Mouse (Mus musculus) mammary gland, adult 2 months (tissue): Measurements from ENCODE around the gene Cd274. TPM values are rescaled to one million over a fixed set of nuclear protein-coding genes. Genes with fewer than 3 reads are reported as not detected.

ENCODE experiments used
- polyA plus RNA-seq: library from polyadenylated mRNA; depleted of rRNA; stranded (reverse); fragments of >200 nt; gene quantifications from 2 replicates; pipeline ENCODE4 v1.2.3, GENCODE M21; 2012; ENCODE audit warnings: low replicate concordance; rRNA removed

The Cd274 gene
- 7.8 and 17.7 TPM in 2 replicates for polyA plus RNA-seq

DNA sequence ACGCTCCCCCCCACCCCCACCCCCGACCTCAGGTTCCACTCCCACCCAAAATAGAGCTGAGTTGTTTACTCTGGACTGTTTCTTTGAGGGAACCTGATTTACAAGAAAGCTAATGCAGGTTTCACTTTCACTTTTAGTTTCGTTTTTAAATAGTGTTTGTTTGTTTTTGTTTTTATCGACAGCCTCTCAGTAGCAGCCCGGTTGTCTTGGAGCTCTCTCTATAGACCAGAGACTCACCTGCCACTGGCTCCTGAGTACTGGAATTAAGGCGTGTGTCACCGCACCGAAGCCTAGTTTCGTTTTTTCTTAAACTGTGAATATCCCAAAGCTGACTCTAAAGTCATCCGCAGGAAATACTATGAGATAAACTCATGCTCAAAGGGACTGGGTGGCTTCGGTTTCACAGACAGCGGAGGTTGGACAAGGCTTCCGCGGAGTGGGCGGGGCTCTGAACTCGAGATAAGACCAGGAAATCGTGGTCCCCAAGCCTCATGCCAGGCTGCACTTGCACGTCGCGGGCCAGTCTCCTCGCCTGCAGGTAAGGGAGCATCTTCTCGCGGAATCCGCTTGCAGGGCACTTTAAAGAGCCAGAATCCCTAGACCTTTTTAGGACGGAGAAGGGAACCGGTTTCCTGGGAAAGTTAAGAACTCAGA is at the start of gene Cd274, which contains the start of gene Plgrkt:
TSS of gene Cd274 (plus strand) at position 487 of the 654 bp plus-strand sequence.
TSS of gene Plgrkt (minus strand) at position 422 of the 654 bp plus-strand sequence.

DNA sequence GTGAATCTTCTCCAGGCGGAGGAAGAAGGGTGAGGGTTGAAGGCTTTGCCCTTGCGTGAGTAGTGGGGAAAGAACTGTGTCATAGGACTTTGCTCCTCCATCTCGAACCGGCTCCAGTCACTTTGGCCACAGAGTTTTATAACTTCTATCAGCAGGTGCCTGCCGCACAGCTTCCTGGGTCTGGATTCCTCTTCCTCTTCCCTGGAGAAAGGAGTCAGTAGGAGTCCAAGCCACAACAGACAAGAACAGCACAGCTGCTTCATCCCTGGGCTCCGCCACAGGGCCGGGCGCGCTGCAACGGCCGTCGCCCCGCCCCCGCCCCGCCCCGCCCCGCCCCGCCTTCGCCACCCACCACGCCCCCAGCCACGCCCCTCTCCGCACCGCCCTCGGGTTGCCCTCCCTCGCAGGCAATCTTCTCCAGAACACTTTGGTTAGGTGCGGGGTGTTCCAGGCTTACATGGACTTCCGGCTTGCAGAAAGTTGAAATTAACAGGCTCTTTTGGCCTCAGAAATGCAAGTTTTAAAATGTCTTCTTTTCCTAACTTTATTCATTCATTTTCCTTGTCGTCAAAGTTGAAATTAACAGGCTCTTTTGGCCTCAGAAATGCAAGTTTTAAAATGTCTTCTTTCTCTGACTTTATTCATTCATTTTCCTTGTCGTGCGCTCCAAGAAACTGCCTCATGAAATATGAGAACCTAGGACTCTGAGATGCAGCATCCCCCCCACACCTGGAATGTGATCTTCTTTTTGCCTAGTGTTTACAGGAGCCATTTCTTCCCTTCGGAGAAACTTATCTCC is 42.0 kb upstream of the Cd274 start, which contains the start of gene Insl6:
TSS of gene Insl6 (minus strand) at position 304 of the 799 bp plus-strand sequence.

DNA sequence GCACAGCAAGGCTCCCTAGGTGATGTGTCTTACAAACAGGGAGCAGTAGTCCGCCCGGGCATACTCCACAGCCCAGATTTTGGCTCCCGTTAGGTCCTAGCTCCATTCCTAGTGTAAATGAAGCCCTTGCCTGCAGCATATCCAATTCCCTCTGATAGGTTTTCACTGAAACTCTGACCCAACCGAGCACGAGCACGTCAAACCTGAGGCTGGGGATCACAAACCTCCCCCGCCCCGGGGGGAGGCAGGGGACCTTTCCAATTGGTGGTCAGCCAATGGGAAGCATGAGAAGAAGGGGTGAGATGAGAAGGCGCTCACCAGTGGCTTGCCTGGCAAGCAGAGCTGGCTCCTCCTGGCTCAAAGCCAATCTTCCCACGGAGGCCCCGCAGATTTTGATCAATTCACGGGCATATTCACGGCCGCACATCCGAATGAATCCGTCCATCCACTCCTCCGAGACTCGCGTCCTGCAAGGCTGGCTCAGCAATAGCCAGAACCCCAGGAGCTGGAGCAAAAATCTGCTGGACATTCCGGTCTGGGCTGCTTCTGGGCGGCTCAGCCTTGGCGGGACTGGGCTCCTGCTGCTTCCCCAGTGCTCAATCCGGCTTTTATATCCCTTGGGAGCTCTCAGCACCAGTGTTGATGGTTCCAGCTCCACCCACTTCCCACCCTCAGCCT is 33.0 kb upstream of the Cd274 start, which contains the start of gene Rln1:
TSS of gene Rln1 (minus strand) at position 603 of the 678 bp plus-strand sequence.

DNA sequence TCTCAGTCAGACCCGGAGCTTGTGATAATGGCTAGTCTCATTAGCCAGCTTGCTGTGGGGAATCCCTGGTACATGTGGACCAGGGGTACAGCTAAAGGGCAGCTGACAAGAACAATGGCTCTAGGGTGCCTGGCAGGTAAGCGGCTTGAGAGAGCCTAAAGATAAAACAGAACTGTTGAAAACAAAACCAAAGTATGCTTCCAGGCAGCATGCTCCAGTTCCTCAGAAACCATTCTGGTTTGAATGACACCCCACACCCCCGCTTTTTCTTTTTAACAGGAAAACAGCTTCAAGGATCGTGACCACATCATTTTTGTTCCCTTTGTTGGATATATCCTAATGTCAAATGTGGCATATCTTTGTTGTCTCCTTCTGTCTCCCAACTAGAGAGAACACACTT is 43.4 kb downstream of the Cd274 start, which contains the start of gene Pdcd1lg2:
TSS of gene Pdcd1lg2 (plus strand) at position 301 of the 400 bp plus-strand sequence.

Other genes with a start within 250 kb of the Cd274 start
- 9.1 and 9.8 TPM in 2 replicates for gene Jak2, start 115.6 kb upstream of the Cd274 start, polyA plus RNA-seq
- gene Insl6, start 42.1 kb upstream of the Cd274 start, polyA plus RNA-seq: 1.4 and 2.8 TPM in 2 replicates
- not detected in 2 replicates for gene Rln1, start 32.8 kb upstream of the Cd274 start, polyA plus RNA-seq
- 62.5 and 78.0 TPM in 2 replicates for gene Plgrkt, start 65 bp upstream of the Cd274 start, polyA plus RNA-seq
- gene Pdcd1lg2, start 43.5 kb downstream of the Cd274 start, polyA plus RNA-seq: 0.73 and 1.1 TPM in 2 replicates
- gene Ric1, start 154.8 kb downstream of the Cd274 start, polyA plus RNA-seq: 13.8 and 18.0 TPM in 2 replicates